Mouse (Mus musculus) bone marrow, adult 2 months (tissue): ENCODE data around the gene Ric1.

Source experiments
- CTCF ChIP-seq: fragments of 200-500 bp; IDR thresholded peaks from 2 replicates; pipeline ENCODE4 v1.5.1; 2011; ENCODE audit warnings: low read length, control low read depth; ENCODE audit not compliant: control insufficient read depth, insufficient read depth
- POLR2A ChIP-seq: fragments of 200-500 bp; IDR thresholded peaks from 2 replicates; pipeline ENCODE4 v1.6.1; 2011; ENCODE audit warnings: low read depth, mild to moderate bottlenecking, control low read depth, low read length, borderline replicate concordance; ENCODE audit not compliant: control insufficient read depth

- TF ChIP-seq POLR2A: no peak
- TF ChIP-seq CTCF: no peak
Measured at GRCm38 (mm10) chr19:29488420-29488819, 33.7 kb upstream of the Ric1 start.
